Mouse (Mus musculus): ENCODE data around the gene Midn. TPM values are rescaled to one million over a fixed set of nuclear protein-coding genes. Genes with fewer than 3 reads are reported as not detected.

Midn gene
- total RNA-seq, 2 experiments from 2014 or later: 34.3 to 62.7 TPM

DNA sequence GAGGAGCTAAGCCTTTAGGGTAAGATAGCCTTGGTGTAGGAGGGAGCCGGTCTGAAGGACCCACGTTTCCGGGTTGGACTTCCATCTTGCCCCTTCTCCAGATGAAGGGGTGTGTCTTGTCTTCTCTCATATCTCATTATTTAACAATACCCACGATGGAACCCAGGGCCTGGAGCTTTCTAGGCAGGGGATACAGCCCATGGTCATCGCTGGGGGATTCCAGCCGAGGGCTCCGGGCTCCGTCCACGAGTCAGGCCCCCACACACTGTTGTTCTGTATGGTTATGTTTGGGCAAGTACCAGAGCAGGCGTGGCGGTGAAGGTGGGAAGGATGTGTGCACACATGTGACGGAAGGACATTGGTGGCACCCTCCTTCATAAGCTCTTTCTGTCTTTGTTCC, 3.9 kb upstream of the Midn start:
- DNase-seq: no peak

- peak; percentile 86 for DNase-seq
These were observed 2.9 kb upstream of the Midn start for GRCm38 (mm10) chr10:80144864-80145838.

GRCm38 (mm10) chr10:80145896-80146295, 2.2 kb upstream of the Midn start:
- no peak for DNase-seq

GRCm38 (mm10) chr10:80146568-80147011, 1.5 kb upstream of the Midn start:
- DNase-seq: no peak

GRCm38 (mm10) chr10:80147146-80147718, 840 bp upstream of the Midn start:
- DNase-seq: no peak

- DNase-seq: peak; percentile 96
These were observed 678 bp downstream of the Midn start for GRCm38 (mm10) chr10:80148610-80149290.

DNA sequence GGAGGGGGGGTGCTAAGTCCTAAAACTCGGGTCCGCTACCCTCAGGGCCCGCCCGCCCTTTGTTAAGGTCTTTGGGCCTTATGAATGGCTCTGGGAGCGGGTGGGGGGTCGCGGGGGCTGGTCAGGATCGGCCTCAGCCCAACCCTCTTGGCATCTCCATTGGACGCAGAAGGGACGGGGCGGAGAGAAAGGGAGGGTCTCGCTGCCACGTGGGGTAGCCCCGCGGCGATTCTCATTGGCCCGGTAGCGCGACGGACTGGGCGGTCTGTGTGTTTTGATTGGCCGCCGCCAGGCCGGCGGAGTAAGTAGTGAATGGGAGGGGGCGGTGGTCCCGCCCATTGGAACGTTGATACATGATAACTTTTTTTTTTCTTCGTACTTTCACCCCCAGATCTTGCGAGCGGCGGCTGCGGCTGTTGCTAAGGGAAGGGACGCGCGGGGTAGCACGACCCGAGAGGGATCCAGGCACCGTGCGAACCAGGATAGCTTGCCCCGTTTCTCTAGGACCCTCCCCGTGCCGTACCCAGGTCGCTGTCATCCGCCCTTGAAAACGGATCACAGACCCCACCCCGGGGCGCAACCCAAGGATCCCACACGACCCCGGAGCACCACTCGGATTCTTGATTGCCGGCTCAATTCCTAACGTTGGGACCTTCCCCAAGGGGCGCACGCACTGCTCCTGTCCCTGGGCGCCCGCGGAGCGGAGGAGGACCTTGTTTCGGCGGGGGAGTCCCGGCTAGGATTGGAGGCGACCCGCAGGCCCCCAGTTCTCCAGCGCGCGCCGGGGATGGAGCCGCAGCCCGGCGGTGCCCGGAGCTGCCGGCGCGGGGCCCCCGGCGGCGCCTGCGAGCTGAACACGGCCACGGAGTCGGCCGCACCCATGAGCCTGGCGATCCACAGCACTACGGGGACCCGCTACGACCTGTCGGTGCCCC, 1.5 kb downstream of the Midn start:
- peak; percentile 94 for DNase-seq

- peak; percentile 63 for DNase-seq
These were observed 2.4 kb downstream of the Midn start for GRCm38 (mm10) chr10:80150226-80151210.

GRCm38 (mm10) chr10:80151211-80152034, 3.4 kb downstream of the Midn start:
- DNase-seq: peak; percentile 61

DNA sequence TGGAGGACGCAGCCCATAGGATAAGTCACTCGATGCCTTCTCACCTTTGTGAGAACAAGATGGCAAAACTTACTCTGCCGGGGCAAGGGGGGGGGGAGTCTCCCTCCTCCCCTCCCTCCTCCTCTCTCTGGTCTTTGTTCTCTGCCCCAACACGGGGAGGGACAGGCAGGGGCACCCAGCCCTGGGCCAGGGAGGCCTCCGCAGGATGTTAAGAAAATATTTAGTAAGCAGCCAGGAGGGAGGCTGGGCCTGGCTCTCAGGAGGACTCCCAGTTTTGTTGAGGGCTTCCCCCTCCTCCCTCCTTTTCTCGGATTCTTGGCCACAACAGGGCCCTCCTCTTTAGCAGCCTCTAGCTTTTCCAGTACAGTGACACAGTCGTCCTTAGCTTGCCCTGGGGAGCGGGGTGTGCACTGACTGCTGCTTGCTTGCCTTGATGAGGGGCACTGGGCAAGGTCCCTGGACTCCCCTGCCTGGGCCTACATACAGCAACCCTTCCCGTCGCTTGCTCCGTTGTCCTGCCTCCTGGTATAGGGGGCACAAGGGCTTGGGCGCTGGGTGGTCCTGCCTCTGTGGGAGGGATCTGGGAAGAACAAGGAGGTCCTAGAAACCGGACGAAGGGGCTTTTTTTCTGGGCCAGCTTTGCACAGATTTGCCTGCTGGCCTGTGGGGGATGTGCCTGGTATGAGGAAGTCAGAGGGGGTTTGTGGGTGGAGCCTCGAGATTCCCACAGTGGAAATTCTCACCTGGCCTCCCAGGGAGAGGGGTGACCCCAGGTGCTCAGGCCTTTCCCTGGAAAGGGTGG, 4.2 kb downstream of the Midn start:
- peak; percentile 45 for DNase-seq

- DNase-seq: peak; percentile 29
These were observed 4.8 kb downstream of the Midn start for GRCm38 (mm10) chr10:80152873-80153260.

DNA sequence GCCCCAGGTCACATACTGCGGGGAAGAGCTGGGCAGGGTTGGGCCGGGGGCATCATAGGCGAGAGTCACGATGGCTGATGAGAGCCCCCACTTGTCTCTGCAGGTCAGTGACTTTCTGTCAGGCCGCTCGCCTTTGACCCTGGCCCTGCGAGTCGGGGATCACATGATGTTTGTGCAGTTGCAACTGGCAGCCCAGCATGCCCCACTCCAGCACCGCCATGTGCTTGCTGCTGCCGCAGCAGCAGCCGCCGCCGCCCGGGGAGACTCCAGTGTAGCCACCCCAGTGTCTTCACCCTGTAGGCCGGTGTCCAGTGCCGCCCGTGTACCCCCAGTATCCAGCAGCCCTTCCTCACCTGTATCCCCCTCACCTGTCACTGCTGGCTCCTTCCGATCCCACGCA, 5.6 kb downstream of the Midn start:
- DNase-seq: no peak

GRCm38 (mm10) chr10:80154384-80154783, 6.3 kb downstream of the Midn start:
- no peak for DNase-seq

- DNase-seq: no peak
These were observed 7.2 kb downstream of the Midn start for GRCm38 (mm10) chr10:80155277-80155676.

DNA sequence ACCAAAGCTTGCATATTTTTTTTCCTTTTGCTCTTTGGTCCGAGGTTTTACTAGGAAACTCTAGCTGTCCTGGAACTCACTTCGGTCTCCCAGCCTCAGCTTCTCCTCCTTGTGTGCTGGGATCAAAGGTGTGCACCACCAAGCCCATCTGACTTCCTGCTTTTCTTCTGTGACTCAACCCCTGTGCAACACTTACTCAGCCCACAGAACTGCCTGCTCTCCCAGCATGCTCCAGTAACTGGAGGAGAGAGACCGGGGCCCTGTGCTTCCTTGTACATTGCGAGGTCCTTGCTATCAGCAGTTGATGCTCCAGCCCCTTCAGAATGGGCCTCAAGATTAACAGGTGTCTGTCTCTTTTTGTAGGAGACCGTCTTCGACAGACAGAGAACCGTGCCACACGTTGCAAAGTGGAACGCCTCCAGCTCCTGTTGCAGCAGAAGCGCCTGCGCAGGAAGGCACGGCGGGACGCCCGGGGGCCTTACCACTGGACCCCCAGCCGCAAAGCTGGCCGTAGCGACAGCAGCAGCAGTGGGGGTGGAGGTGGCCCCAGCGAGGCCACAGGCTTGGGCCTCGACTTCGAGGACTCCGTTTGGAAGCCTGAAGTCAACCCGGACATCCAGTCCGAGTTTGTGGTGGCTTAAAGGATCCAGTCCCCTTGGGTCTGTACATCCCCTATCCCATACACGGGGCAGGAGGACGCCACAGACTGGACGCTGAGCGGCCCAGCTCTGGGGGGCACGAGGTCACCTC, 8.1 kb downstream of the Midn start:
- DNase-seq: no peak

GRCm38 (mm10) chr10:80156752-80157053, 8.6 kb downstream of the Midn start:
- no peak for DNase-seq

DNA sequence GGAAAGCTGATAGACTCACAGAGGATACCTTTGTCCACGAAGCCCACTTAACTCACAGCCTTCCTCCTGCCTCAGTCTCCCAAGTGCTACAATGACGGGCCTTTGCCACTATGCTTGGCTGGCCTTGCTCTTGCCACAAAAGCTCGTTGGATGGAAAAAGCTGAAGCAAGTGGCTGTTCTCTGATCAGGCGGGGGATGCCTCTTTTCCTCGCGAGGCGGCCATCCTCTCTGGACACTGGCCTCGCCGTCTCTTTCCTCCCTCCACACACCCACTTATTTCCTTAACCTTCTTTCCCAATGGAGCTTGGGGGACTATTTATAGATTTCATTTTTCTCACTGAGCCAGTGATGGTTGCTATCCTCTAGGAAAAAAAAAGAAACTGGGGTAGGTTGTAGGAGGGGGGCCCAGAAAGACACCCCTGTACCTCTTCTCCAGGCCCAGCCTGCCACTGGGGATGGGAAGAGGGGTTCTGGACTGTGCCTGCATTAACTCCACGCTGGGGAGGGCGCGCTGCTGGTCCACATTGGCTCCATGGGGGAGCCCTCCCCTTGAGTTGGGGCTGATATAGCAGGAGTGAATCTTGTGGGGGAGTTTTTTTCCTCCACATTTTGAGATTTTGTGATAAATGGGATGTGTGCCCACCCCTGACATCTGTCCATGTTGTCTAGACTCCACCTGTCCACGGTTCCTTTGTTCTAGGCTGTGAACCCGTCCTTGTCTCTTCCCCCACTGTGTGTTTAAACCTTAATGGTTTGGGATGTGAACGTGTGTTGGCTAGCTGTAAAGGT, 9.3 kb downstream of the Midn start:
- no peak for DNase-seq

Measured in gastrocnemius, postnatal 10 days (tissue).